Mouse (Mus musculus): ENCODE data around the gene Lrrc27. TPM values are rescaled to one million over a fixed set of nuclear protein-coding genes. Genes with fewer than 3 reads are reported as not detected.

Gene Lrrc27
- polyA plus RNA-seq, 1 experiment from 2014 or later: 6.3 TPM

- peak; percentile 58 for DNase-seq (ENCODE audit: low spot score)
- H3K4me2 ChIP-seq (ENCODE audit: low read depth, low read length, severe bottlenecking): no peak overlapping the region
- peaks cover 22% of the 10 kb centered on the region for H3K27me3 ChIP-seq (ENCODE audit: control insufficient read depth, insufficient read depth, low read length)
These were observed 39.1 kb downstream of the Lrrc27 start for GRCm38 (mm10) chr7:139251881-139252301.

GRCm38 (mm10) chr7:139252566-139252965 lies 39.8 kb downstream of the Lrrc27 start:
- Histone ChIP-seq H3K4me1 (replicated peaks; ENCODE audit: control insufficient read depth, insufficient read depth, low read length) (peaks cover 3% of the 10 kb centered on the region; the same call in 1 of the 2 replicates), H3K36me3 (ENCODE audit: control insufficient read depth, insufficient read depth, low read length) (no peaks in the 10 kb centered on the region), H3K27me3 (ENCODE audit: control insufficient read depth, insufficient read depth, low read length) (peaks cover 16% of the 10 kb centered on the region), H3K9ac (ENCODE audit: low read length) (no peak overlapping the region), H3K4me2 (ENCODE audit: low read depth, low read length, severe bottlenecking) (no peak overlapping the region), H3K9me3 (ENCODE audit: control insufficient read depth, low read length) (no peaks in the 10 kb centered on the region), H3K27ac (ENCODE audit: low read depth, low read length) (no peak overlapping the region), H3K4me3 (ENCODE audit: low read depth, low read length) (no peak overlapping the region)
- no peak for ATAC-seq (replicated peaks; ENCODE audit: low FRiP score)
- 95% methylated on average over 7 of the region's 7 CpGs for WGBS
- DNase-seq (ENCODE audit: low spot score): no peak

More at GRCm38 (mm10) chr7:139251881-139252301, 39.1 kb downstream of the Lrrc27 start:
- 81% methylated on average over 5 of the region's 5 CpGs for WGBS
- Histone ChIP-seq H3K4me3 (ENCODE audit: low read depth, low read length) (no peak overlapping the region), H3K9me3 (ENCODE audit: control insufficient read depth, low read length) (no peaks in the 10 kb centered on the region), H3K27ac (ENCODE audit: low read depth, low read length) (no peak overlapping the region), H3K4me1 (replicated peaks; ENCODE audit: control insufficient read depth, insufficient read depth, low read length) (peaks cover 6% of the 10 kb centered on the region; the same call in 1 of the 2 replicates), H3K9ac (ENCODE audit: low read length) (no peak overlapping the region), H3K36me3 (ENCODE audit: control insufficient read depth, insufficient read depth, low read length) (no peaks in the 10 kb centered on the region)
- ATAC-seq (replicated peaks; ENCODE audit: low FRiP score): no peak

GRCm38 (mm10) chr7:139252986-139253385 lies 40.2 kb downstream of the Lrrc27 start:
- DNase-seq (ENCODE audit: low spot score): no peak
- Histone ChIP-seq H3K27ac (ENCODE audit: low read depth, low read length) (no peak overlapping the region), H3K9me3 (ENCODE audit: control insufficient read depth, low read length) (no peaks in the 10 kb centered on the region), H3K27me3 (ENCODE audit: control insufficient read depth, insufficient read depth, low read length) (peaks cover 14% of the 10 kb centered on the region), H3K4me1 (replicated peaks; ENCODE audit: control insufficient read depth, insufficient read depth, low read length) (no peaks in the 10 kb centered on the region; the same call in 1 of the 2 replicates), H3K4me3 (ENCODE audit: low read depth, low read length) (no peak overlapping the region), H3K9ac (ENCODE audit: low read length) (no peak overlapping the region), H3K4me2 (ENCODE audit: low read depth, low read length, severe bottlenecking) (no peak overlapping the region), H3K36me3 (ENCODE audit: control insufficient read depth, insufficient read depth, low read length) (no peaks in the 10 kb centered on the region)
- ATAC-seq (replicated peaks; ENCODE audit: low FRiP score): no peak
- 84% methylated on average over 9 of the region's 9 CpGs for WGBS

GRCm38 (mm10) chr7:139253462-139253861 lies 40.7 kb downstream of the Lrrc27 start:
- Histone ChIP-seq H3K9ac (ENCODE audit: low read length) (no peak overlapping the region), H3K9me3 (ENCODE audit: control insufficient read depth, low read length) (no peaks in the 10 kb centered on the region), H3K4me2 (ENCODE audit: low read depth, low read length, severe bottlenecking) (no peak overlapping the region), H3K27ac (ENCODE audit: low read depth, low read length) (no peak overlapping the region), H3K4me1 (replicated peaks; ENCODE audit: control insufficient read depth, insufficient read depth, low read length) (no peaks in the 10 kb centered on the region; the same call in 1 of the 2 replicates), H3K36me3 (ENCODE audit: control insufficient read depth, insufficient read depth, low read length) (no peaks in the 10 kb centered on the region), H3K4me3 (ENCODE audit: low read depth, low read length) (no peak overlapping the region), H3K27me3 (ENCODE audit: control insufficient read depth, insufficient read depth, low read length) (peaks cover 13% of the 10 kb centered on the region)
- ATAC-seq (replicated peaks; ENCODE audit: low FRiP score): no peak
- no peak for DNase-seq (ENCODE audit: low spot score)
- WGBS: 75% methylated on average over 3 of the region's 3 CpGs

- no peak for ATAC-seq (replicated peaks; ENCODE audit: low FRiP score)
These were observed 41.8 kb downstream of the Lrrc27 start for GRCm38 (mm10) chr7:139254626-139255025.

GRCm38 (mm10) chr7:139257752-139258542 lies 45.2 kb downstream of the Lrrc27 start:
- Histone ChIP-seq H3K36me3 (ENCODE audit: control insufficient read depth, insufficient read depth, low read length) (no peaks in the 10 kb centered on the region), H3K9me3 (ENCODE audit: control insufficient read depth, low read length) (no peaks in the 10 kb centered on the region), H3K27ac (ENCODE audit: low read depth, low read length) (no peak overlapping the region), H3K4me2 (ENCODE audit: low read depth, low read length, severe bottlenecking) (no peak overlapping the region), H3K4me1 (replicated peaks; ENCODE audit: control insufficient read depth, insufficient read depth, low read length) (no peaks in the 10 kb centered on the region), H3K9ac (ENCODE audit: low read length) (no peak overlapping the region), H3K27me3 (ENCODE audit: control insufficient read depth, insufficient read depth, low read length) (no peaks in the 10 kb centered on the region), H3K4me3 (ENCODE audit: low read depth, low read length) (no peak overlapping the region)
- no peak for DNase-seq (ENCODE audit: low spot score)
- no peak for ATAC-seq (replicated peaks; ENCODE audit: low FRiP score)
- WGBS: 79% methylated on average over 10 of the region's 10 CpGs

More at GRCm38 (mm10) chr7:139254626-139255025, 41.8 kb downstream of the Lrrc27 start:
- H3K36me3 ChIP-seq (ENCODE audit: control insufficient read depth, insufficient read depth, low read length): no peaks in the 10 kb centered on the region
- no peak for DNase-seq (ENCODE audit: low spot score)
- WGBS: 83% methylated on average over 5 of the region's 5 CpGs
- H3K27ac ChIP-seq (ENCODE audit: low read depth, low read length): no peak overlapping the region
- H3K9me3 ChIP-seq (ENCODE audit: control insufficient read depth, low read length): no peaks in the 10 kb centered on the region
- no peak overlapping the region for H3K9ac ChIP-seq (ENCODE audit: low read length)
- no peaks in the 10 kb centered on the region for H3K4me1 ChIP-seq (replicated peaks; ENCODE audit: control insufficient read depth, insufficient read depth, low read length)
- H3K4me3 ChIP-seq (ENCODE audit: low read depth, low read length): no peak overlapping the region
- no peak overlapping the region for H3K4me2 ChIP-seq (ENCODE audit: low read depth, low read length, severe bottlenecking)
- H3K27me3 ChIP-seq (ENCODE audit: control insufficient read depth, insufficient read depth, low read length): peaks cover 3% of the 10 kb centered on the region; the same call in 1 of the 2 replicates

GRCm38 (mm10) chr7:139264337-139264736 lies 51.5 kb downstream of the Lrrc27 start:
- ATAC-seq (replicated peaks; ENCODE audit: low FRiP score) (no peak), DNase-seq (ENCODE audit: low spot score) (no peak)
- Histone ChIP-seq H3K27ac (ENCODE audit: low read depth, low read length) (no peak overlapping the region), H3K4me1 (replicated peaks; ENCODE audit: control insufficient read depth, insufficient read depth, low read length) (no peaks in the 10 kb centered on the region), H3K4me2 (ENCODE audit: low read depth, low read length, severe bottlenecking) (no peak overlapping the region), H3K27me3 (ENCODE audit: control insufficient read depth, insufficient read depth, low read length) (no peaks in the 10 kb centered on the region), H3K9me3 (ENCODE audit: control insufficient read depth, low read length) (no peaks in the 10 kb centered on the region), H3K9ac (ENCODE audit: low read length) (no peak overlapping the region), H3K4me3 (ENCODE audit: low read depth, low read length) (no peak overlapping the region), H3K36me3 (ENCODE audit: control insufficient read depth, insufficient read depth, low read length) (no peaks in the 10 kb centered on the region)
- 35% methylated on average over 4 of the region's 4 CpGs for WGBS

GRCm38 (mm10) chr7:139265634-139266033 lies 52.8 kb downstream of the Lrrc27 start:
- ATAC-seq (replicated peaks; ENCODE audit: low FRiP score) (no peak), DNase-seq (ENCODE audit: low spot score) (no peak)
- Histone ChIP-seq H3K4me2 (ENCODE audit: low read depth, low read length, severe bottlenecking) (no peak overlapping the region), H3K36me3 (ENCODE audit: control insufficient read depth, insufficient read depth, low read length) (no peaks in the 10 kb centered on the region), H3K9ac (ENCODE audit: low read length) (no peak overlapping the region), H3K9me3 (ENCODE audit: control insufficient read depth, low read length) (no peaks in the 10 kb centered on the region), H3K4me1 (replicated peaks; ENCODE audit: control insufficient read depth, insufficient read depth, low read length) (no peaks in the 10 kb centered on the region), H3K4me3 (ENCODE audit: low read depth, low read length) (no peak overlapping the region), H3K27me3 (ENCODE audit: control insufficient read depth, insufficient read depth, low read length) (no peaks in the 10 kb centered on the region), H3K27ac (ENCODE audit: low read depth, low read length) (no peak overlapping the region)
- 79% methylated on average over 6 of the region's 6 CpGs for WGBS

GRCm38 (mm10) chr7:139266431-139266830 lies 53.6 kb downstream of the Lrrc27 start:
- Histone ChIP-seq H3K36me3 (ENCODE audit: control insufficient read depth, insufficient read depth, low read length) (no peaks in the 10 kb centered on the region), H3K4me3 (ENCODE audit: low read depth, low read length) (no peak overlapping the region), H3K4me1 (replicated peaks; ENCODE audit: control insufficient read depth, insufficient read depth, low read length) (no peaks in the 10 kb centered on the region), H3K27me3 (ENCODE audit: control insufficient read depth, insufficient read depth, low read length) (no peaks in the 10 kb centered on the region), H3K9ac (ENCODE audit: low read length) (no peak overlapping the region), H3K9me3 (ENCODE audit: control insufficient read depth, low read length) (no peaks in the 10 kb centered on the region), H3K27ac (ENCODE audit: low read depth, low read length) (no peak overlapping the region), H3K4me2 (ENCODE audit: low read depth, low read length, severe bottlenecking) (no peak overlapping the region)
- ATAC-seq (replicated peaks; ENCODE audit: low FRiP score) (no peak), DNase-seq (ENCODE audit: low spot score) (no peak)
- WGBS: 86% methylated on average over 6 of the region's 6 CpGs

Measured in forebrain, embryonic 11.5 days (tissue).